Mouse (Mus musculus) layer of hippocampus, adult 2 months (tissue): ENCODE measurements around the gene Rbbp9. TPM values are rescaled to one million over a fixed set of nuclear protein-coding genes. Genes with fewer than 3 reads are reported as not detected.
A peak's percentile ranks its signal among the peaks of the same experiment; 100 is the strongest.
"Not testable (repeated sequence)": the region's sequence is repeated elsewhere in the genome, so short reads cannot be mapped to it uniquely, and the experiment has no call there.

Experiments used
- DNase-seq, 2 experiments: peaks; one replicate each; pipeline ENCODE4 v3.0.0; 2022; ENCODE audit warnings: low spot score in 2 of 2
- H3K27ac ChIP-seq: fragments of 200-600 bp; 2 replicates; pipeline ENCODE4 v1.8.1; 2022
- H3K4me3 ChIP-seq: fragments of 200-600 bp; 2 replicates; pipeline ENCODE4 v1.8.1; 2022; ENCODE audit warnings: mild to moderate bottlenecking
- CTCF ChIP-seq: fragments of 200-600 bp; conservative IDR thresholded peaks from 2 replicates; pipeline ENCODE4 v1.8.1; 2022; ENCODE audit warnings: antibody characterized with exemption, mild to moderate bottlenecking, moderate library complexity
- long read RNA-seq, 2 experiments: library from polyadenylated mRNA; stranded (forward); transcript quantifications; one replicate each; pipeline ENCODE4 v2.0.0; 2021; ENCODE audit warnings: borderline mapping rate in 2 of 2
- total RNA-seq, 2 experiments: library from RNA; stranded (reverse); gene quantifications; 2 replicates each; pipeline ENCODE4 v1.2.3; 2021

Rbbp9 gene
- total RNA-seq, result 10 to 100 TPM; 28.1 to 30.2 TPM
- long read RNA-seq, experiment 1, transcript Rbbp9-201 (5 exons, 2,170 nt), result major isoform, 26 of 27 reads
- long read RNA-seq, experiment 1, partial matches to known transcripts, result 0 of 27 reads
- long read RNA-seq, experiment 1, other reads (novel, unspliced or antisense), result 1 of 27 reads
- long read RNA-seq, experiment 2, transcript Rbbp9-201 (5 exons, 2,170 nt), result major isoform, 29 of 33 reads
- long read RNA-seq, experiment 2, partial matches to known transcripts, result 0 of 33 reads
- long read RNA-seq, experiment 2, other reads (novel, unspliced or antisense), result 4 of 33 reads

GRCm38 (mm10) chr2:144550529-144550928 is at the start of gene Rbbp9:
Gene Rbbp9, minus strand, starts transcription at chr2:144550869.
- TF ChIP-seq CTCF, result no peak
- peak; percentile 57 to 74 for DNase-seq
- Histone ChIP-seq H3K27ac (peak within 1 kb of the TSS; percentile 94), H3K4me3 (peak within 1 kb of the TSS; percentile 90)

GRCm38 (mm10) chr2:144599831-144600687 is 49.4 kb upstream of the Rbbp9 start, which contains the start of gene Dtd1:
Gene Dtd1, plus strand, starts transcription at chr2:144599897.
- peak; percentile 81 to 84 for DNase-seq
- H3K4me3 ChIP-seq, result peak within 1 kb of the TSS; percentile 83
- TF ChIP-seq CTCF, result peak; percentile 96
- H3K27ac ChIP-seq, result peak within 1 kb of the TSS; percentile 99

- Histone ChIP-seq H3K27ac (no peak overlapping the region), H3K4me3 (no peak overlapping the region)
- DNase-seq, result no peak
- TF ChIP-seq CTCF, result no peak
Observed at GRCm38 (mm10) chr2:144598006-144598405, 47.3 kb upstream of the Rbbp9 start.

- peak; percentile 74 to 85 for DNase-seq
- peak within 1 kb of the TSS; percentile 88 for H3K27ac ChIP-seq
- peak within 1 kb of the TSS; percentile 62 for H3K4me3 ChIP-seq
- TF ChIP-seq CTCF, result no peak
Observed at GRCm38 (mm10) chr2:144593951-144594651, 43.4 kb upstream of the Rbbp9 start, which contains the start of gene Smim26. Gene Smim26, plus strand, starts transcription at chr2:144594054.

GRCm38 (mm10) chr2:144593036-144593435 is 42.4 kb upstream of the Rbbp9 start:
- H3K27ac ChIP-seq, DNase-seq, H3K4me3 ChIP-seq: not testable (repeated sequence)
- peak; percentile 33; the same call in 1 of the 2 replicates for TF ChIP-seq CTCF

GRCm38 (mm10) chr2:144588723-144589122 is 38.1 kb upstream of the Rbbp9 start:
- no peak for DNase-seq
- Histone ChIP-seq H3K27ac (no peak overlapping the region), H3K4me3 (no peak overlapping the region)
- peak; percentile 66 for TF ChIP-seq CTCF

- no peak for TF ChIP-seq CTCF
- Histone ChIP-seq H3K27ac (peak within 1 kb of the TSS; percentile 96), H3K4me3 (peak within 1 kb of the TSS; percentile 92)
- DNase-seq, result peak; percentile 97
Observed at GRCm38 (mm10) chr2:144555820-144556552, 5.3 kb upstream of the Rbbp9 start, which contains the start of gene Sec23b. Gene Sec23b, plus strand, starts transcription at chr2:144556229.

GRCm38 (mm10) chr2:144555286-144555819 is 4.7 kb upstream of the Rbbp9 start:
- DNase-seq, result no peak
- H3K4me3 ChIP-seq, result peak overlapping the region; percentile 92
- H3K27ac ChIP-seq, result peak overlapping the region; percentile 96
- TF ChIP-seq CTCF, result no peak

- TF ChIP-seq CTCF, result no peak
- no peak for DNase-seq
- H3K4me3 ChIP-seq, result no peak overlapping the region
- H3K27ac ChIP-seq, result no peak overlapping the region
Observed at GRCm38 (mm10) chr2:144553905-144554304, 3.2 kb upstream of the Rbbp9 start.

- DNase-seq, result no peak
- Histone ChIP-seq H3K4me3 (no peak overlapping the region), H3K27ac (no peak overlapping the region)
- no peak for TF ChIP-seq CTCF
Observed at GRCm38 (mm10) chr2:144547559-144547958, 3.1 kb downstream of the Rbbp9 start.

GRCm38 (mm10) chr2:144545481-144545880 is 5.2 kb downstream of the Rbbp9 start:
- DNase-seq, result no peak
- TF ChIP-seq CTCF, result no peak
- no peak overlapping the region for H3K27ac ChIP-seq
- H3K4me3 ChIP-seq, result no peak overlapping the region

- no peak overlapping the region for H3K27ac ChIP-seq
- no peak overlapping the region for H3K4me3 ChIP-seq
- TF ChIP-seq CTCF, result no peak
- no peak for DNase-seq
Observed at GRCm38 (mm10) chr2:144545061-144545460, 5.6 kb downstream of the Rbbp9 start.
